Mouse (Mus musculus) induced T-regulatory cell, adult 2 months (primary cell): ENCODE results near the gene Klf6.

Source experiments
- DNase-seq: peaks from one replicate; pipeline ENCODE4 v3.0.0-alpha.2; 2012; ENCODE audit warnings: low read depth

The Klf6 gene

DNA sequence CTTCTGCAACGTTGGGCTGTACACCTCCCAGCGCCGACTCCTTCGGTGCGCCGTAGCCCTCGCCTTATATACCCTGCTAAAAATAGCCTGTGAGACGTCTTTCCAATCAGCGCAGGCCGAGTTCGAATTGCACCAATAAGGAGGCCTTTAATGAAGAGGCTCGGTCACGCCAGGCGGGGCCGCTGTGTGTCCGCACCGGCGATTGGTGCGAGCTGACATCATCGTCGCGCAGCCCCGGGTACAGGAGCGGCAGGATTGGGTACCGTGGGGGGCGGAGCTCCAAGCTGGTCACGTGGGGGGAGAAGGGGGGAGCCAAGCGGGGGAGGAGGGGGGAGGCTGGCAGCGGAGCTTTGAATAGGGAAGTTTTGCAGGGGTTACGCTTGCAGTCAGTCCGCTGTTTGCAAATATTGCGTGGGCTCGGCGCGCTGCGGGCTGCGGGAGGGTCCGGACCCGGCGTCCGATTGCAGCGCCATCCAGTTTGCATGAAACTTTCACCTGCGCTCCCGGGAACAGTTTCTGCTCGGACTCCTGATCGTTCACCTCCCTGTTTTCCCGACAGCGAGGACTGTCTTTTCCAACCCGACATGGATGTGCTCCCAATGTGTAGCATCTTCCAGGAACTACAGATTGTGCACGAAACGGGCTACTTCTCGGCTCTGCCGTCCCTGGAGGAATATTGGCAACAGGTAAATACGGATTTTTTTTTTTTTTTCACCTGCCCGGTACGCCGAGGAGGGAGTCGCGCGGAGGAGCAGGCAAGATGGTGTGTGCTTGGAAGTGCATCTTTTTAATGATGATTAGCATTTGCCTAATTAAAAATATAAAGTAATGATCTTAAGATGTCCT lies at the start of gene Klf6:
Gene Klf6, plus strand, starts transcription at position 326 of the 846 bp plus-strand sequence.
- peak; percentile 99 for DNase-seq

GRCm38 (mm10) chr13:5813433-5813832 lies 47.8 kb upstream of the Klf6 start:
- DNase-seq: no peak

DNA sequence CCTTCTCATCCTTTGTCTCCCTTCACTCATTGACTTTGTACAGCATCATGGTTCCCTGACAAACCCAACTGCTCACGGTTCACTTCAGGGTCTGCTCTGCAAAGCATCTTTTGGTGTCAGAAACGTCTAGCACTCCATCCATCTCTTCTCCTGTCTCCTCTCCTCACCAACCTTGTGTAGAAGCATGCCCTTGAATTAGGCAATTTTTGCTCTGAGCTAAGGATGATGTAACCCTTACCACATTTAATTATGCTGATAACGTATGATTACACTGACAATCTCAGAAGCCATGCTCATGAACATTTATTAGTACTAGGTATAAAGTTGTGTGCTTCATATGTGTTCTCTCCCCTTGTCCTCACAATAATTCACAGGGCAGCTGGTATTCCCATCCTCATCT lies 44.0 kb upstream of the Klf6 start:
- no peak for DNase-seq

DNA sequence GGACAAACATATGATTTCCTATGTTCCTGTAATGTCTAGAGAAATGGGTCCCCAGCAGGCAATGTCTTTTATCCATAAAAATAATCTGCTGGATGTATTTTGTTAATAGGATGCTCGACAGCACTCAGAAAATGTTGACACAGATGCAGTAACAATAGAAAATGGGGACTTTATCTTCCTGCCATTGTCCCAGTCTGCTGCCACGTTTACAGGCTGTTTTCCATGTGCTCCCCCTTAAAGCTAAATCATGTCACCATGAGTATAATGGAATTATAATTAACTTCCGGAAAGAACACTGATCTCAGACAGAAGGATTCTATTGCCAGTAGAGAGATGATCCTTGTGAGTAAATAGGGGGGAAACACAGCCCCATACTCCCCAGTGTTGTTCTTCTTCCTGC lies 42.1 kb upstream of the Klf6 start:
- no peak for DNase-seq

DNA sequence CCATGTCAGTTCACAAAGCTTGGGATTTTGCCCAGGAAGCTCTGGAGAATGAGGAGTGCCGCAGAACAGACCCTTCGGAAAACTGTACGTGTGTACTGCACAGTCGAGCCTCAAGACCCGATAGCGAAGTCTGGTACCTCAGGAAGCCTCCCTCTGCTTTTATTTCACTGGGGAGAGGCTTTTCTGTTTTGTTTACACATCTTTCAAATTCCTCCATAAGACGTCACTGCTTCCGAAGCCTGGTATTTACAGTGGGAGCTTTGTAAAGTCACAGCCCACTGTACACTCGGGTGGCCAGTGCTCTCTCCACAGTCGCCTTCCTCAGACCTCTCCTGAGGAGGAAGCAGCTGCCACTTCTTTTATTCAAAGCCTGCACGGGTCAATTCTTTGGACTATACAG lies 38.7 kb upstream of the Klf6 start:
- DNase-seq: no peak

DNA sequence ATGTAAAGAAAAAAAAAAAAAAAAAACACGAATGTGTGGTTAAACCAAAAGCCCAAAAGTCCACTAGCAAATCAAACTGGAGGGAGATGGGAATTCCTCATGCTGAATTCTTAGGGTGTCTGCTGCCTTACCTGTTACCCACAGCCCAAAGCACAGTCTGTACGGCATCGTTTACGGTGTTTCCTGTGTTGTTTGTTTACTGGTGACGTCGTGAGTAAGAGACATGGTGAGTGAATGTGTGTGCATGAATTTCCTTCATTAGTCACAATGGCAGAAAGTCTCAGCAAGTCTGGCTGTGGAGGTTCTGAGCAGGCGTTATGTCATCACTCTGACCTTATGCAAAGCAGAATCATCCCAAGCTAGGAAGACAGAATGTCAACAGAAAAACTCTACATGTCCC lies 38.1 kb upstream of the Klf6 start:
- DNase-seq: peak; percentile 62

DNA sequence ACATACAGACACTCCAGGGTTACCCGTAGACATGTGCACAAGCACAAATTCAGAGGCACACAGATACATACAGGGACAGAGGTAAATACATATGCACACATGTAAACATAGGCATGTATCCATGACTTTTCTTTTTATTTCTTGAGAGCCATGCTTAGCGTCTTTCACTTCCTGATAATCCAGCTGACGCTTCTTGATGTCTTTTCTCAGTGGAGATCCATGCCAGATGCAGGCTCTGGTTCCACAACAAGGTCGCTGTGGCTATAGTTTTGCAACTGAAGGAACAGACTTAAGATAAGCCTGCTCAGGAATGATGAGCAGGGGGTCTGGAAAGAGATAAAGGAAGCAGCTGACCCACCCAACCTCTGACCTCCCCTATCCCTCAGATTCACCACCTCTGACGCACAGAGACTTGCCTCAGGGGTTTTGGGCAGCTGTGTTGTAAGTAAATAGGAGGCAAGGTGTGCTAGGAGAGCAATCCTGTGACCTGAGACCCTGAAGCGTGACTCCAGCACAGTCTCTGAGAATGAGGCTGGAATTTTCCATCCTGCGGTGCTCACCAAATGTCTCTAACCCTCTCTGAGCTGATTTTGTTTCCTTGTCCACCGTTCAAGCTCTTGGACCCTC lies 37.0 kb upstream of the Klf6 start:
- DNase-seq: no peak

- DNase-seq: no peak
Measured at GRCm38 (mm10) chr13:5826170-5826827, 35.0 kb upstream of the Klf6 start.

- no peak for DNase-seq
Measured at GRCm38 (mm10) chr13:5831976-5832375, 29.3 kb upstream of the Klf6 start.

GRCm38 (mm10) chr13:5837174-5837777 lies 24.0 kb upstream of the Klf6 start:
- DNase-seq: no peak

GRCm38 (mm10) chr13:5841418-5841817 lies 19.9 kb upstream of the Klf6 start:
- DNase-seq: no peak

DNA sequence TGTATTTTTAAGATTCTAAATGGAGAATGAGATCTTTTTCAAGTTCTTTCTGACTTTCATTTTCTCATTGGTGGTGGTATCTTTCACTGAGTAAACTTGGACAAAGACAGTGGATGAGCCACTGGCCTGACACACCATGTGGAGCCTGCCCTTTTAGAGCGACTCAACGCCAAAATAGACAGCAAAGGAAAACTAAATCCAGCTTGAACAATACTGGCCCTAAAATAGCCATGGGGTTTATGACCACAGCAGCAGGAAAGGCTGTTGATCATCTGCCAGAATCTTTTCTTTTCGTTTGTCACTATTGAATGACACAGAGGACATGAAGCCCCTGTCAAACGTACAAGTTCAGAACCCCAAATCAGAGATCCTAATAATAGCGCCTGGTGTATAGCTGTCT lies 18.4 kb upstream of the Klf6 start:
- DNase-seq: no peak

GRCm38 (mm10) chr13:5843829-5844228 lies 17.5 kb upstream of the Klf6 start:
- DNase-seq: no peak

DNA sequence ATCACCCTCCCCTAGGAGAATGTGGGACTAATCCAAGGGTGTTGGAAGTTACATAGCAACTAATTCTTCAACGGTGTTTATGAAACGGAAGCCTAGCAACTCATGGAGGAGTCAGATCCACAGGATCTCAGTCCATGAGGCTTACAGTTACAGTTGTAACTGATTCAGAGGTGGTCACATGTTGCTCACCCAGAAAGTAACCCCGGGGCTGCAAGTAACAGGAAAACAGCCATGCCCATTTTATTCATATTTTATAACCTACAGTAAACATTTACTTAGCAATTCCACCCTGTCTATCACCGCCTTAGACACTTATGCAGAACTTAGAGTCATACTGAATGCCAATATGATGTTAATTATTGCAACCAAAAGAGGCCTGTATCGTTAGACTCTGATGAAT lies 16.9 kb upstream of the Klf6 start:
- DNase-seq: no peak

- DNase-seq: no peak
Measured at GRCm38 (mm10) chr13:5845161-5845590, 16.1 kb upstream of the Klf6 start.

DNA sequence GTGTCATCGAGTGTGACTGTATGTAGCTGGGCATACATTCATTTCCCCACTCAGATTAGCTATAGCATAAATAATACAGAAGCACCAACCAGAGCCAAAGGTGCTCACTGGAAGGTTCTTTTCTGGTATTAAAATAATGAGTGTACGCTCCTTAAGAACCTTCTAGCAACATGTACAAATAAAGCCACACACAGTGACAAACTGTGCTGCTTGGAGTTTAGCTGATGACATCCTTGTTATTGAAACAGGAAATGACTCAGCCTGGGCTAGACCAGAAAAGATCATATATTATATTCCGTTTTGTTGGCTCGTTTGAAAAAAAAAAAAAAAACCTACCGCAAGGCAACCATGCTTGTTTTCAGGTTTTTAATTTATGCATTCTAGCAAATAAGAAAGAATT lies 15.7 kb upstream of the Klf6 start:
- DNase-seq: peak; percentile 93

- DNase-seq: peak; percentile 90
Measured at GRCm38 (mm10) chr13:5846860-5847259, 14.4 kb upstream of the Klf6 start.

DNA sequence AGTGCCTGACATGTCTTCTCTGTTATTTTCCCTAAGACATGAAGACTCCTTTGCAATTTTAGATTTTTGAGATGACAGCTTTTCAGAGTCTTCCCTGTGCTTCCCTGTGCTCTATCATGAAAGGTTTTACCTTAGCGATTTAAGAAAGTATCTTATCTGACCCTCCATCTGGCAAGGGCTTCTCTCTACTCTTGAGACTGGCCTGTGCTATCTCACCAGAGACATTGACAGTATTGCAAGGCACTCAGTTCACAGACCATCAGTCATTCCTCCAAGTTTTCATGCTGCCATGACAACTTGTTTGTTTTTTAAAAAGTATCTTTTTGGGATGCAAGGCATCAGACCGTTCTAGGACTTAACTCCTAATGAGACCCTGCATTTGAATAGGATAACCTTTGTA lies 13.5 kb upstream of the Klf6 start:
- DNase-seq: peak; percentile 63

DNA sequence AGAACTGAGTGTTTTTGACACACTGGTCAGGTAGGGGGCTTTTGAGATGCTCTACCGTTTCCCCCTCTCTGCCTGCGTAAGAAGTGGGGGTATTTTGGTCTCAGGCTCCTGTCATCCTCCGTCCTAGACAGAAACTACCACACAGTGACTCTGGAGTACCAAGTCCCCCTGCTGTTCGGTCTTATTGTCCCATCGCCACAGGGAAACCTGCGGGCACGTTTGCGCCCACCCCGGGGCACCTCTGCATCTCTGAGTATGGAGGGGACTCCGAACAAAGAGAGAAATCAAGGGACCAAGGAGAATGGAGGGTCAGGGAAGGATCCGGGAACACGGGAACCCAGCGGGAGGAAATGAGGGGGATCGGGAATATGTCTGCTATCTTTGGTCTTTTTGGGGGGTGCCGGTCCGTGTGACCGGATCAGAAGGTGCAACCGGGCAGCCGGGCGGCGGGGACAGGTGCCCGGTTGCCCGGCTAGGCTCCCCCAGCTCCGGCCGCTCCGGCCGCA lies 578 bp upstream of the Klf6 start:
- peak; percentile 87 for DNase-seq

- DNase-seq: peak; percentile 85
Measured at GRCm38 (mm10) chr13:5862003-5862625, 832 bp downstream of the Klf6 start.

- DNase-seq: peak; percentile 68
Measured at GRCm38 (mm10) chr13:5862626-5863407, 1.5 kb downstream of the Klf6 start.
